Mouse (Mus musculus) E14TG2a.4 (cell line): ENCODE results near the gene Rpain.

Source experiments
- H3K27me3 ChIP-seq: 2 replicates; pipeline ENCODE4 v1.6.1; 2014; ENCODE audit warnings: low read length, control low read depth; ENCODE audit not compliant: insufficient read depth
- H3K36me3 ChIP-seq: 2 replicates; pipeline ENCODE4 v1.6.1; 2014; ENCODE audit warnings: low read length, control low read depth; ENCODE audit not compliant: insufficient read depth
- H3K4me1 ChIP-seq: replicated peaks from 2 replicates; pipeline ENCODE4 v1.6.1; 2014; ENCODE audit warnings: low read depth, low read length, control low read depth
- H3K4me3 ChIP-seq: replicated peaks from 2 replicates; pipeline ENCODE4 v1.5.1; 2014; ENCODE audit warnings: mild to moderate bottlenecking, low read length
- H3K9me3 ChIP-seq: 2 replicates; pipeline ENCODE4 v1.6.1; 2014; ENCODE audit warnings: low read length, control low read depth
- CTCF ChIP-seq: conservative IDR thresholded peaks from 2 replicates; pipeline ENCODE4 v1.5.1; 2014; ENCODE audit warnings: low read length
- NANOG ChIP-seq: IDR thresholded peaks from 2 replicates; pipeline ENCODE4 v1.6.1; 2014; ENCODE audit warnings: borderline replicate concordance, low read length, mixed read lengths
- POU5F1 ChIP-seq: IDR thresholded peaks from 2 replicates; pipeline ENCODE4 v1.6.1; 2014; ENCODE audit warnings: low read length, borderline replicate concordance

The Rpain gene

DNA sequence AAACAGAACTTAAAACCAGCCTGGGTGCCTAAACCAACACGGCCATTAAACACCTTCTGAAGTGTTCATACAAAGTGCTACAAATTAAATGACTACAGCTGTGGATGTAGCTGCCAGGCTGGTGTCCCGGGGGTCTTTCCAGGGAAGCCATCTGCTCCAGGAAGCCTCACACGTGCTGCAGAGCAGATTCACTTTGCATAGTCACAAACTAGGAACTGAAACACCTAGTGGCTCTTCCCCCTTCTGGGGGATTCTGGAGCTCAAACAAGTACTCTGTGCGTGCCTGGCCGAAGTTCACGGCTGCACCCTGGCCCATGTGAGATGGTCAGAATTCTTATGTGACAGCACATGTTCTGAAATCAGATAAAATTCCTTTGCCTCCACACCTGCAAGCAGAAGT, 10.2 kb downstream of the Rpain start:
- H3K4me1 ChIP-seq = peaks cover 47% of the 10 kb centered on the region
- peak overlapping the region; percentile 97 for H3K4me3 ChIP-seq
- no peaks in the 10 kb centered on the region for H3K27me3 ChIP-seq
- peaks cover 82% of the 10 kb centered on the region for H3K36me3 ChIP-seq
- H3K9me3 ChIP-seq = no peaks in the 10 kb centered on the region
- no peak for TF ChIP-seq POU5F1
- no peak for TF ChIP-seq NANOG

DNA sequence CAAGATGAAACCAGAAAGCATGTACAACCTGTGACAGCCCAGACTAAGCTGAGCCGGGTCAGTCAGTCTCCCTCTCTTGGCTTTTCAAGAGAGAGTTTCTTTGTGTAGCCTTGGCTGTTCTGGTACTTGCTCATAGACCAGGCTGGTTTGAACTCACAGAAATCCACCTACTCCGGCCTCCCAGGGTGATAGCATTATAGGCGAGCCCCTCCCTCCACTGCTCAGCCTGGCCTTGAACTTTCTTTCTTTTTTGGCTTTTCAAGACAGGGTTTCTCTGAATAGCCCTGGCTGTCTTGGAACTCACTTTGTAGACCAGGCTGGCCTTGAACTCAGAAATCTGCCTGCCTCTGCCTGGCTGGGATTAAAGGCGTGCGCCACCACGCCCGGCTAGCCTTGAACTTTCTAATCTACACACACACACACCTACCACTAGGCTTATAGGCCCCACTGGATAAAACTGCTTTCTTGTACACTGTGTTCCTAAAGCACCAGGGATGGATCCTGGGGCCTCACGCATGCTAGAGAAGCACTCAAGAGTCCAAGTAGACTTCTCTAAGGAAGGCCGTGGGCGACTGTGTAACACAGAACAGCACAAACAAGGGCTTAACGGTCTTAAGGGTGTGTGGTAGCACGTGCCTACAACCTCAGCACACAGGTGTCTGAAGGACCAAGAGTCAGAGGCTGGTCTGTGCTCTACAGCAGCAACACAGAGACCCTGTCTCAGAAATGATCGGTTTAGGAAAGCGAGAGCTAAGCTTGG, 10.9 kb downstream of the Rpain start:
- peak overlapping the region; percentile 97 for H3K4me3 ChIP-seq
- no peaks in the 10 kb centered on the region for H3K27me3 ChIP-seq
- TF ChIP-seq CTCF (no peak), NANOG (no peak), POU5F1 (no peak)
- no peaks in the 10 kb centered on the region for H3K9me3 ChIP-seq
- H3K4me1 ChIP-seq = peaks cover 49% of the 10 kb centered on the region
- peaks cover 82% of the 10 kb centered on the region for H3K36me3 ChIP-seq

DNA sequence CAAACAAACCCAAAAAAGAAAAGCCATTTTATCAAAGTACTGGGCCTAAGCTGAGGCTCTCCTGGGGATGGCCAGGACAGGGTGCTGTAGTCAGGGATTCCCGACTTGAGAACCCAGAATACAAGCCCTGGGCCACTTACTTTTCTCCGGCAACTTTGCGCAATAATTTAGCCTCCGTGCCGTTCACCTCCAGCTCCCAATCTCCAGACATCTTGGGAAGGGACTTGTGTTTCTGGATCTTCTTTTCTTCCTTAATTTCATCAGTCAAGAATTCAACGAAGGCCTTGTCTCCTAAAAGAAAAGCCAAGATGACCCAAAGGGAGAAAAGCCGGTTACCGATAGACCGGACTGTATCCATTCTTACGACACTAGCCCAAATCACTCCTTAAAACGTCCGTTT, 12.0 kb downstream of the Rpain start:
- peaks cover 82% of the 10 kb centered on the region for H3K36me3 ChIP-seq
- H3K4me3 ChIP-seq = peak overlapping the region; percentile 97
- H3K27me3 ChIP-seq = no peaks in the 10 kb centered on the region
- no peak for TF ChIP-seq POU5F1
- no peak for TF ChIP-seq NANOG
- TF ChIP-seq CTCF = no peak
- H3K9me3 ChIP-seq = no peaks in the 10 kb centered on the region
- H3K4me1 ChIP-seq = peaks cover 57% of the 10 kb centered on the region

DNA sequence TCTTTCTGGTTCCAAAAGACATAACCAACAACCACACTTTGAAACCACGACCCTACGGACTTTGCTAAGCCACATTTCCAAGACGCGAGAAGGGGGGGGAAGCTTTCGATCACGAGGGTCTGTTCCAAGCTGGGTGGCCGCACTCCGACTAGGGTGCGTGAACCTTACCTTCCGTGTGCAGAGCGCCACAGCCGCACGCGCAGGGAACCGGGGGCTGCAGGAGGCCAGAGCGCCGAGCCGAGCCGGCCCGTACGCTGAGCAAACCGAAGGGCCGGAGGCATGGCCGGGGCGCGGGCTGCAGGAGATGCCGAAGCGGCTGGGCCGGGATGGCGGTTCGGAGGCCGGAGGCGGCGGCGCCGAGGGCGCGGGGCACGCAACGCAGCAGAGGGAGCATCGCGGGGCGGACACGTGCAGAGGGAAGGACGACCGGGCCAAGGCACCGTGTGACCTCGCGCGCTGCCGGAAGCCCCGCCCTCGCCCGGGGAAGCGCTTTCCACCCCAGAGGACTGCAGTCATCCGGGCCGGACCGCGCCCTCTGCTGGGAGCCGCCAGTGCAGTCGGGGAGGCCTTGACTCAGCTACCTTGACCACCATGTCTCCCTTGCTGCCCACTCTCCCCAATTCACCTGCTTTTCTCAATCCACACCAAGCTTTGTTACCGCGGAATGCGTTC, 12.7 kb downstream of the Rpain start, which contains the start of gene C1qbp:
Gene C1qbp, minus strand, starts transcription at position 470 of the 672 bp plus-strand sequence.
- H3K36me3 ChIP-seq = peaks cover 82% of the 10 kb centered on the region
- H3K27me3 ChIP-seq = no peaks in the 10 kb centered on the region
- no peak for TF ChIP-seq NANOG
- peak; percentile 40 for TF ChIP-seq CTCF
- H3K9me3 ChIP-seq = no peaks in the 10 kb centered on the region
- H3K4me1 ChIP-seq = peaks cover 56% of the 10 kb centered on the region
- H3K4me3 ChIP-seq = peak within 1 kb of the TSS; percentile 97

DNA sequence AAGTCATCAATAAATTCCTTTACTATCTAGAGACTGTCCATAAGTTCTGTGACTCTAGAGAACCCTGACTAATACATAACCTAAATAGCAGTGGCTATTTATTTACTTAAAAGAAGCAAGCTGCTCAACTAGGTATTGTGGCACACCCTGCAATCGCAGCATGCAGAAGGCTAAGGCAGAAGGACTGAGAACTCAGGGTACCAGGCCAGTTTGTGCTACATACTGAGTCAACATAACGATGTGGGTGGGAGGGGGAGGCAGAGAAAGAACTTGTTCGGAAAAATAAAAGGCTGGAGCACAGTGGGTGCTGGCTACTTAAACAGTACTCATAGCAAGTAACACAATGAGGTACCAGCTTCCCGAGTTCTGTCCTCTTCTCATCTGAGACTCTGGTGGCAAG, 31.2 kb downstream of the Rpain start:
- TF ChIP-seq CTCF (no peak), POU5F1 (no peak), NANOG (no peak)
- Histone ChIP-seq H3K36me3 (peaks cover 63% of the 10 kb centered on the region), H3K9me3 (no peaks in the 10 kb centered on the region), H3K4me1 (peaks cover 31% of the 10 kb centered on the region), H3K27me3 (no peaks in the 10 kb centered on the region), H3K4me3 (no peak overlapping the region)

DNA sequence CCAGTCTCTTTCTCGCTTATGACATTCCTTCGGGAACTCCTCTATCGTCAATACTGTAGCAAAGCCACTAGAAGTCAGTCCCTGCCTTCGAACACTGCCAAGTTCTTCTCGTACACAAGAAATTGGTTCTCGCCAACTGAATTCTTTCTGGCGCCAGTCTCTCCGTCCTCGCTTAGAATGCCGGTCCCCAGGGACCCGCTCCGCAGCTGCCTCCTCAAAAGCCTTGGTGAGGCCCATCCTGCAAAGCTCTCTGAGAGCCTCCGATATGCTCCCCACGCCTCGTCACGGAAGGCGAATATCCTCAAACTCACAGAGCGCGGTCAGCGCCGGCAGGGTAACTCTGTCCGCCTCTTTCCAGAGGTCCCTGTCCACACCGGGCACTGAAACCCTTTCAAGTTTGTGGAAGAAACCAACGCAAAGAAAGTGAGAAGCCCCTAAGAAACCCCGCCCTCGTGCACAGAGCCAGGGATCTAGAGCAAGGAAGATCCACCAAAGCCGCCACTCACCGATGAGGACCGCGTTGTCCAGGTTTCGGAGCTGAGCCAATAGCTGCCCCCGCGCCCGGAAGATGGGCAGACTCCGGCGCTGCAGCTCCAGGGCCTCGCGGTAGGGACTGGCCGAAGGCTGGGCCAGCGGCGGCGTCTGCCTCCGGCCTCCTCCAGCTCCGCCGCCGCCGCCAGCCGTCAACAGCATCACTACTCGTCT, 33.8 kb downstream of the Rpain start:
- H3K27me3 ChIP-seq = no peaks in the 10 kb centered on the region
- peaks cover 56% of the 10 kb centered on the region for H3K36me3 ChIP-seq
- TF ChIP-seq POU5F1 = no peak
- no peak for TF ChIP-seq NANOG
- TF ChIP-seq CTCF = no peak
- H3K9me3 ChIP-seq = no peaks in the 10 kb centered on the region
- H3K4me3 ChIP-seq = peak overlapping the region; percentile 100
- peaks cover 31% of the 10 kb centered on the region for H3K4me1 ChIP-seq

DNA sequence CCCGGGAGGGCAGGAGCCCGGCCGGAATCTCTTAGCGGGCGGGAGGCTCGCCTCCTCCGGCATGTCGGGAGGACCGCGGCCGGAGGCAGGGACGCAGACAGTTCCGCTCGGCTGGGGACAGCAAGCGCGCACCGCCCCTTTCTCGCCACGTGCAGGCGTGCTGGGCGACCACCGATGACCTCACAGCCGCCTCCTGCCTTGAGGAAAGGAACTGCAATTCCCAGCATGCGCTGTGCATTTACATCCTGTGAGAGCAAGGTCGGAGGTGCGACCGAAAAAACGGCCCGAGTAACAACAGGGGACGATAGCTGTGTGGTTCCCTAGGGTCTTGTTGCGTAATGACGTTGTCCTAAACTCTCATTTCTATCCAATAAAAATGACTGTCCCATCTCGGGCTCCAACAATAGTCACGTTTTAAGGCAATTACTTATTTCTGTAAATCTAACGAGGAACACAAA, 34.3 kb downstream of the Rpain start, which contains the start of gene Dhx33:
Gene Dhx33, minus strand, starts transcription at position 122 of the 458 bp plus-strand sequence.
- TF ChIP-seq CTCF (no peak), NANOG (no peak), POU5F1 (no peak)
- Histone ChIP-seq H3K9me3 (no peaks in the 10 kb centered on the region), H3K27me3 (no peaks in the 10 kb centered on the region), H3K4me3 (peak within 1 kb of the TSS; percentile 100), H3K4me1 (peaks cover 31% of the 10 kb centered on the region), H3K36me3 (peaks cover 55% of the 10 kb centered on the region)

DNA sequence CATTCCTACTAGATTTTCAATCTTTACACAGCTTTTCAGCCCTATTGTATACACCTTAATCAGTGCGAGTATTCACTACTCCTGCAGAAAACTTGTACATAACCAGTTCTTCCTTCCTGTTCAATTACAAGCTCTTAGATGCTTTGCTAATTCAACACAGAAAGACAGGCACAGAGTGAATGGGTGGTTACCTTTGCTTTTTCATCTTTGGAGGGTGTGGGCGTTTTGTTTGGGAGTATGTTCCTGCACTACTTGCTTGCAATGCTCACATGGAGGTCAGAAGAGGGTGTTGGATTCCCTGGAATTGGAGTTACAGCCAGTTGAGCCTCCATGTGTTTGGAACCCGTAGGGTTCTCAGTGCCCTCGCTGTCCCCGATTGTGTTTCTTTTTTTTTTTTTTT, 35.0 kb downstream of the Rpain start:
- H3K4me1 ChIP-seq = peaks cover 31% of the 10 kb centered on the region
- no peaks in the 10 kb centered on the region for H3K27me3 ChIP-seq
- peak overlapping the region; percentile 100; the same call in 1 of the 2 replicates for H3K4me3 ChIP-seq
- TF ChIP-seq CTCF (no peak), POU5F1 (no peak), NANOG (no peak)
- peaks cover 55% of the 10 kb centered on the region for H3K36me3 ChIP-seq
- H3K9me3 ChIP-seq = no peaks in the 10 kb centered on the region
